Mouse (Mus musculus): ENCODE data around the gene Rmdn2. TPM values are rescaled to one million over a fixed set of nuclear protein-coding genes. Genes with fewer than 3 reads are reported as not detected.
A peak's percentile ranks its signal among the peaks of the same experiment; 100 is the strongest.

The Rmdn2 gene
- polyA plus RNA-seq, 1 experiment: 143 TPM

- H3K4me3 ChIP-seq (ENCODE audit: control insufficient read depth, low read depth, low read length): no peak overlapping the region
- H3K27ac ChIP-seq (ENCODE audit: control insufficient read depth, insufficient read depth, low read depth, low read length): no peak overlapping the region
- TF ChIP-seq CTCF (IDR thresholded peaks at IDR 0.05; ENCODE audit: control insufficient read depth, insufficient read depth, insufficient replicate concordance, low read depth, low read length) (no peak), POLR2A (IDR thresholded peaks at IDR 0.05; ENCODE audit: control insufficient read depth, low read depth, low read length) (no peak)
Observed at GRCm38 (mm10) chr17:79583466-79583865, 28.2 kb upstream of the Rmdn2 start.

GRCm38 (mm10) chr17:79584246-79584800 lies 27.3 kb upstream of the Rmdn2 start:
- Histone ChIP-seq H3K36me3 (ENCODE audit: control insufficient read depth, insufficient read depth, low read length) (no peaks in the 10 kb centered on the region), H3K4me1 (ENCODE audit: control insufficient read depth, insufficient read depth, low read length) (no peaks in the 10 kb centered on the region), H3K27ac (ENCODE audit: control insufficient read depth, insufficient read depth, low read depth, low read length) (peak overlapping the region; percentile 67; the same call in 1 of the 2 replicates), H3K4me3 (ENCODE audit: control insufficient read depth, low read depth, low read length) (no peak overlapping the region), H3K27me3 (ENCODE audit: control insufficient read depth, insufficient read depth, low read length) (no peaks in the 10 kb centered on the region)
- no peak for TF ChIP-seq POLR2A (IDR thresholded peaks at IDR 0.05; ENCODE audit: control insufficient read depth, low read depth, low read length)
- TF ChIP-seq CTCF (IDR thresholded peaks at IDR 0.05; ENCODE audit: control insufficient read depth, insufficient read depth, insufficient replicate concordance, low read depth, low read length): no peak

More at GRCm38 (mm10) chr17:79583466-79583865, 28.2 kb upstream of the Rmdn2 start:
- Histone ChIP-seq H3K4me1 (ENCODE audit: control insufficient read depth, insufficient read depth, low read length) (no peaks in the 10 kb centered on the region), H3K36me3 (ENCODE audit: control insufficient read depth, insufficient read depth, low read length) (no peaks in the 10 kb centered on the region), H3K27me3 (ENCODE audit: control insufficient read depth, insufficient read depth, low read length) (no peaks in the 10 kb centered on the region)

GRCm38 (mm10) chr17:79589913-79590312 lies 21.8 kb upstream of the Rmdn2 start:
- TF ChIP-seq CTCF (IDR thresholded peaks at IDR 0.05; ENCODE audit: control insufficient read depth, insufficient read depth, insufficient replicate concordance, low read depth, low read length): no peak
- TF ChIP-seq POLR2A (IDR thresholded peaks at IDR 0.05; ENCODE audit: control insufficient read depth, low read depth, low read length): no peak
- H3K4me1 ChIP-seq (ENCODE audit: control insufficient read depth, insufficient read depth, low read length): no peaks in the 10 kb centered on the region
- H3K27ac ChIP-seq (ENCODE audit: control insufficient read depth, insufficient read depth, low read depth, low read length): no peak overlapping the region
- H3K36me3 ChIP-seq (ENCODE audit: control insufficient read depth, insufficient read depth, low read length): no peaks in the 10 kb centered on the region
- no peak overlapping the region for H3K4me3 ChIP-seq (ENCODE audit: control insufficient read depth, low read depth, low read length)
- no peaks in the 10 kb centered on the region for H3K27me3 ChIP-seq (ENCODE audit: control insufficient read depth, insufficient read depth, low read length)

GRCm38 (mm10) chr17:79595996-79596395 lies 15.7 kb upstream of the Rmdn2 start:
- H3K27me3 ChIP-seq (ENCODE audit: control insufficient read depth, insufficient read depth, low read length): no peaks in the 10 kb centered on the region
- H3K27ac ChIP-seq (ENCODE audit: control insufficient read depth, insufficient read depth, low read depth, low read length): no peak overlapping the region
- no peaks in the 10 kb centered on the region for H3K36me3 ChIP-seq (ENCODE audit: control insufficient read depth, insufficient read depth, low read length)
- TF ChIP-seq CTCF (IDR thresholded peaks at IDR 0.05; ENCODE audit: control insufficient read depth, insufficient read depth, insufficient replicate concordance, low read depth, low read length) (no peak), POLR2A (IDR thresholded peaks at IDR 0.05; ENCODE audit: control insufficient read depth, low read depth, low read length) (no peak)
- H3K4me1 ChIP-seq (ENCODE audit: control insufficient read depth, insufficient read depth, low read length): no peaks in the 10 kb centered on the region
- no peak overlapping the region for H3K4me3 ChIP-seq (ENCODE audit: control insufficient read depth, low read depth, low read length)

GRCm38 (mm10) chr17:79598151-79598550 lies 13.5 kb upstream of the Rmdn2 start:
- H3K36me3 ChIP-seq (ENCODE audit: control insufficient read depth, insufficient read depth, low read length): no peaks in the 10 kb centered on the region
- no peaks in the 10 kb centered on the region for H3K4me1 ChIP-seq (ENCODE audit: control insufficient read depth, insufficient read depth, low read length)
- H3K27me3 ChIP-seq (ENCODE audit: control insufficient read depth, insufficient read depth, low read length): no peaks in the 10 kb centered on the region
- no peak for TF ChIP-seq CTCF (IDR thresholded peaks at IDR 0.05; ENCODE audit: control insufficient read depth, insufficient read depth, insufficient replicate concordance, low read depth, low read length)
- TF ChIP-seq POLR2A (IDR thresholded peaks at IDR 0.05; ENCODE audit: control insufficient read depth, low read depth, low read length): no peak
- no peak overlapping the region for H3K4me3 ChIP-seq (ENCODE audit: control insufficient read depth, low read depth, low read length)
- peak overlapping the region; percentile 21; the same call in 1 of the 2 replicates for H3K27ac ChIP-seq (ENCODE audit: control insufficient read depth, insufficient read depth, low read depth, low read length)

GRCm38 (mm10) chr17:79598596-79599577 lies 12.8 kb upstream of the Rmdn2 start:
- no peak overlapping the region; the same call in 1 of the 2 replicates for H3K27ac ChIP-seq (ENCODE audit: control insufficient read depth, insufficient read depth, low read depth, low read length)
- H3K36me3 ChIP-seq (ENCODE audit: control insufficient read depth, insufficient read depth, low read length): no peaks in the 10 kb centered on the region
- no peak overlapping the region for H3K4me3 ChIP-seq (ENCODE audit: control insufficient read depth, low read depth, low read length)
- no peak for TF ChIP-seq POLR2A (IDR thresholded peaks at IDR 0.05; ENCODE audit: control insufficient read depth, low read depth, low read length)
- TF ChIP-seq CTCF (IDR thresholded peaks at IDR 0.05; ENCODE audit: control insufficient read depth, insufficient read depth, insufficient replicate concordance, low read depth, low read length): no peak
- no peaks in the 10 kb centered on the region for H3K27me3 ChIP-seq (ENCODE audit: control insufficient read depth, insufficient read depth, low read length)
- no peaks in the 10 kb centered on the region for H3K4me1 ChIP-seq (ENCODE audit: control insufficient read depth, insufficient read depth, low read length)

GRCm38 (mm10) chr17:79600108-79600507 lies 11.6 kb upstream of the Rmdn2 start:
- Histone ChIP-seq H3K27ac (ENCODE audit: control insufficient read depth, insufficient read depth, low read depth, low read length) (no peak overlapping the region), H3K4me1 (ENCODE audit: control insufficient read depth, insufficient read depth, low read length) (no peaks in the 10 kb centered on the region), H3K27me3 (ENCODE audit: control insufficient read depth, insufficient read depth, low read length) (no peaks in the 10 kb centered on the region), H3K4me3 (ENCODE audit: control insufficient read depth, low read depth, low read length) (no peak overlapping the region), H3K36me3 (ENCODE audit: control insufficient read depth, insufficient read depth, low read length) (no peaks in the 10 kb centered on the region)
- TF ChIP-seq POLR2A (IDR thresholded peaks at IDR 0.05; ENCODE audit: control insufficient read depth, low read depth, low read length): no peak
- TF ChIP-seq CTCF (IDR thresholded peaks at IDR 0.05; ENCODE audit: control insufficient read depth, insufficient read depth, insufficient replicate concordance, low read depth, low read length): no peak
